Mouse (Mus musculus) liver, embryonic 14.5 days (tissue): ENCODE results near the gene Gm21677. TPM values are rescaled to one million over a fixed set of nuclear protein-coding genes. Genes with fewer than 3 reads are reported as not detected.
"Not testable (repeated sequence)": the region's sequence is repeated elsewhere in the genome, so short reads cannot be mapped to it uniquely, and the experiment has no call there.

ENCODE experiments used
- ATAC-seq: fragments of 200-750 bp; cut with Nextera tagmentation; 2 replicates; pipeline ENCODE4 v1.8.0; 2017; ENCODE audit warnings: moderate number of reproducible peaks, mild to moderate bottlenecking, moderate library complexity; ENCODE audit not compliant: insufficient read depth
- DNase-seq, 3 experiments: peaks; one replicate each; pipeline ENCODE4 v3.0.0-alpha.2; 2012 to 2013; ENCODE audit warnings: low read depth in 3 of 3, low spot score in 3 of 3
- H3K27ac ChIP-seq: fragments of 300-500 bp; sonication (generic); 2 replicates; pipeline ENCODE4 v1.5.1; 2014; ENCODE audit warnings: moderate library complexity, mild to moderate bottlenecking, control low read depth, inconsistent platforms
- H3K27me3 ChIP-seq: fragments of 300-500 bp; sonication (generic); 2 replicates; pipeline ENCODE4 v1.6.1; 2014; ENCODE audit warnings: mild to moderate bottlenecking, low read length, moderate library complexity; ENCODE audit not compliant: control insufficient read depth, insufficient read depth
- H3K36me3 ChIP-seq: fragments of 300-500 bp; sonication (generic); replicated peaks from 2 replicates; pipeline ENCODE4 v1.6.1; 2014; ENCODE audit warnings: low read depth; ENCODE audit not compliant: control insufficient read depth, insufficient read depth
- H3K4me1 ChIP-seq, 2 experiments: fragments of 200-500 bp in 1 of 2; fragments of 300-500 bp in 1 of 2; sonication (generic) in 1 of 2; replicated peaks; 2 replicates each; pipeline ENCODE4 v1.6.1; 2012 to 2014; ENCODE audit warnings: antibody characterized with exemption in 1 of 2, inconsistent platforms in 1 of 2, low read length in 1 of 2; ENCODE audit not compliant: control insufficient read depth in 2 of 2, insufficient read depth in 2 of 2
- H3K4me2 ChIP-seq: fragments of 300-500 bp; sonication (generic); 2 replicates; pipeline ENCODE4 v1.6.1; 2014; ENCODE audit warnings: low read depth, mild to moderate bottlenecking, control low read depth, moderate library complexity
- H3K4me3 ChIP-seq, 2 experiments: fragments of 200-500 bp in 1 of 2; fragments of 300-500 bp in 1 of 2; sonication (generic) in 1 of 2; 2 replicates each; pipeline ENCODE4 v1.5.1; 2012 to 2014; ENCODE audit warnings: low read depth in 2 of 2, low read length in 2 of 2, mild to moderate bottlenecking in 2 of 2, control low read depth in 1 of 2, inconsistent platforms in 1 of 2, moderate library complexity in 1 of 2; ENCODE audit not compliant: insufficient read depth in 1 of 2
- H3K9ac ChIP-seq: fragments of 300-500 bp; sonication (generic); replicated peaks from 2 replicates; pipeline ENCODE4 v1.6.1; 2014; ENCODE audit warnings: mild to moderate bottlenecking, control low read depth, moderate library complexity
- H3K9me3 ChIP-seq: fragments of 300-500 bp; sonication (generic); 2 replicates; pipeline ENCODE4 v1.6.1; 2016; ENCODE audit warnings: low read length, mixed read lengths; ENCODE audit not compliant: control insufficient read depth
- WGBS: fragments of 180-500 bp; shearing (Covaris S2); extraction: QIAGEN DNeasy Blood & Tissue Kit; methylation state at CpG from one replicate; pipeline ENCODE4 v1.1.7; 2014; ENCODE audit not compliant: insufficient replicate concordance; 5-methylcytosine and 5-hydroxymethylcytosine counted together
- polyA plus RNA-seq, 2 experiments: library from polyadenylated mRNA; depleted of rRNA in 1 of 2; stranded (reverse) in 1 of 2; unstranded in 1 of 2; fragments of >200 nt; fragmentation: Nextera tagmentation in 1 of 2; extraction: Ambion mirVana in 1 of 2; gene quantifications; 2 replicates each; pipeline versions ENCODE4 v1.2.1 to v1.2.3; 2012 to 2014

The Gm21677 gene
- not detected in 2 replicates for polyA plus RNA-seq (2012; rRNA removed)
- polyA plus RNA-seq (2014; fragmentation: Nextera tagmentation; extraction: Ambion mirVana) = not detected in 2 replicates

- H3K4me3 ChIP-seq, H3K9me3 ChIP-seq, H3K27me3 ChIP-seq, DNase-seq, ATAC-seq, H3K36me3 ChIP-seq, H3K9ac ChIP-seq, H3K27ac ChIP-seq, H3K4me2 ChIP-seq, H3K4me1 ChIP-seq: not testable (repeated sequence)
- no CpG with 5 or more reads among the region's 9 CpGs for WGBS
These were observed at the start of gene Gm21677 for GRCm38 (mm10) chrY:3306349-3306748. TSS of gene Gm21677 (minus strand) at chrY:3306449.

GRCm38 (mm10) chrY:3345229-3345628 is 39.0 kb upstream of the Gm21677 start, which contains the start of gene Gm21693:
TSS of gene Gm21693 (minus strand) at chrY:3345329.
- not testable (repeated sequence) for ATAC-seq, H3K4me3 ChIP-seq, H3K9me3 ChIP-seq, H3K27me3 ChIP-seq, H3K4me1 ChIP-seq, H3K36me3 ChIP-seq, H3K27ac ChIP-seq, DNase-seq, H3K4me2 ChIP-seq, H3K9ac ChIP-seq
- no CpG with 5 or more reads among the region's 9 CpGs for WGBS

- H3K27me3 ChIP-seq, H3K9me3 ChIP-seq, H3K36me3 ChIP-seq, ATAC-seq, H3K4me1 ChIP-seq, H3K4me2 ChIP-seq, H3K4me3 ChIP-seq, H3K9ac ChIP-seq, H3K27ac ChIP-seq, DNase-seq: not testable (repeated sequence)
- no CpG with 5 or more reads among the region's 11 CpGs for WGBS
These were observed 34.4 kb upstream of the Gm21677 start for GRCm38 (mm10) chrY:3340661-3341060.

Other genes starting within 250 kb of the Gm21677 start
- gene Gm21693, start 38.9 kb upstream of the Gm21677 start, polyA plus RNA-seq (2012; rRNA removed) = not detected in 2 replicates
- not detected in 2 replicates for gene Gm21693, start 38.9 kb upstream of the Gm21677 start, polyA plus RNA-seq (2014; fragmentation: Nextera tagmentation; extraction: Ambion mirVana)
- not detected in 2 replicates for gene Gm21704, start 103.7 kb upstream of the Gm21677 start, polyA plus RNA-seq (2012; rRNA removed)
- not detected in 2 replicates for gene Gm21704, start 103.7 kb upstream of the Gm21677 start, polyA plus RNA-seq (2014; fragmentation: Nextera tagmentation; extraction: Ambion mirVana)
- gene Gm21708, start 103.7 kb upstream of the Gm21677 start, polyA plus RNA-seq (2012; rRNA removed) = not detected in 2 replicates
- gene Gm21708, start 103.7 kb upstream of the Gm21677 start, polyA plus RNA-seq (2014; fragmentation: Nextera tagmentation; extraction: Ambion mirVana) = not detected in 2 replicates